Mouse (Mus musculus): ENCODE data around the gene Sipa1l1.

Sipa1l1 gene

DNA sequence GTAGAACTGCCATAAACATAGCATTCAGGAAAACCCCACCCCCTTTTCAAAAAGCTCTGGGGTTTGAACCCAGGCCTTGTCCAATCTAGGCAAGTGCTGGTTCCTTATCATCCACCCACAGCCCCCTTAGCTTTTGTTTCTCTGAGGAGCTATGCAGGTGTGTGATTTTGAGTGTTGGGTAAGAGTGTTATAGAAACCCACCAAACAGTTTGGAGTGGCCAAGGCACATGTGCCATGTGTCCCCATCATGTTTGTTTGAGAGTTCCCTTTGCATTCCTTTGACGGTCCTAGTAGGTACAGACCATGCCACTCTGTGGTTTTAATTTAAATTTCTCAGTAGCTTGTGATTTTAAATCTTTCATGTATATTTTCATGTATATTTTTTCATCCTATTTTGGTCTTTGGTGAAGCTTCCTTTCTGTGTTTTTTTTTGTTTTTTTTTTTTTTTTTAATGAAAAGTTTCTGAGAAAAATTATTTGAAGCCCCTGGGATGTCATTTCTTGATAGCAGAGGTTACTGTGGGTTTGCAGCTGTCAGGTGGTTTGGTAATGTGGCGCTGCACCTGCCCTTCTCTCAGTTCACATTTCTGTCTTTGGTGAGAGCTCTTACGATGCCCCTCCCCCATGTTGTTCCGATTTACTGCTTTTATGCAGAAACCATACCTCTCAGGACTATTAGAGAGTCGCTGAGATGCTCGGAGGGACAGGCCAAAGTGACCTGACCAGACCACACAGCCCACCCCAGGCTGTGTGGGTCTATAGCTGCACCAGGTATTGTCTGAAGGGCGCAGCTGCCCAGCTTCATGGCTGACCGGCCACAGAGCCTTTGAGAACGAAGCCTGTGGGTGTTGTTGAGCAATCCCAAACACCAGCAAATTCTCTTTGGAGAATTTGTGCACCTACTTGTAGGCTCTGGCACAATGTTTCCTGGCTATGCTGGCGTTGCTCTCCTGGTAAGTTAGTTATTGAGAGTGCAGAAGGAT is 126.1 kb downstream of the Sipa1l1 start:
- no peak for DNase-seq (ENCODE audit: low spot score)

DNA sequence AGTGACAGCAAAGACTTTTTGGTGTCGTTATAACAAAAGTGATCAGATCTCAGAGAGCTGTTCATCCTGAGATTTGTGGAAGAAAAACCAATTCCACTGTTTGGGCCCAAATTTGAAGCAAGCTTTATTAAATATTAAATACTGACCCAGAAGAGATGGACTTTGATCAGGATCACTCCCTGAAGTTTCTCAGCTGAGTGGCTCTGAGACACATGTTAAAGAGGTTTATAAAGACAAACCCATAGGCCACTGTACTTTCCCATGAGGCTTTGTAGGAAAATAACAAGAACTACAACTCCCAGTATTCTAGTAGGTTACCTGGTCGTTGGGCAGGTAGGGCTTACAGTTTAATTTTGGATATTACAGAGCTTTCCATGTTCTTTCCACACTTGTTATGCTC is 127.2 kb downstream of the Sipa1l1 start:
- DNase-seq (ENCODE audit: low spot score) = no peak

DNA sequence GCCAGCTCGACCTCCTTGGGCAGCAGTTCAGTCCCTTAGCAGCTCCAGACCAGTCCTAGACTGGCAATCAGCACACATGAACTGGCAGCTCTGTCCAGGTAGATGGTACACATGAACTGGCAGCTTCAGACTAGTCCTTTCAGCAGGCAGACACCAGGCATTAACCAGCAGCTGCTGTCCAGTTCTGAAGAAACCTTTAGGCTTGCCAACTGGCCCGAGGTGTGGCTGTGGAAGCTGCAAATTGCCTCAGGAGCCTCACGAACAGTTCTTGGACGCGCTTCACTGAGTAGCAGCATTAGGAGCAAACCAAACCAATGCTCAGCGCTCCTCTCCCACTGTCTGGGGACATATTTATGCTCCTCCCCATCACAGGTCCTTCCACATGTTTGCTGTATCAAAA is 128.1 kb downstream of the Sipa1l1 start:
- DNase-seq (ENCODE audit: low spot score) = no peak

DNA sequence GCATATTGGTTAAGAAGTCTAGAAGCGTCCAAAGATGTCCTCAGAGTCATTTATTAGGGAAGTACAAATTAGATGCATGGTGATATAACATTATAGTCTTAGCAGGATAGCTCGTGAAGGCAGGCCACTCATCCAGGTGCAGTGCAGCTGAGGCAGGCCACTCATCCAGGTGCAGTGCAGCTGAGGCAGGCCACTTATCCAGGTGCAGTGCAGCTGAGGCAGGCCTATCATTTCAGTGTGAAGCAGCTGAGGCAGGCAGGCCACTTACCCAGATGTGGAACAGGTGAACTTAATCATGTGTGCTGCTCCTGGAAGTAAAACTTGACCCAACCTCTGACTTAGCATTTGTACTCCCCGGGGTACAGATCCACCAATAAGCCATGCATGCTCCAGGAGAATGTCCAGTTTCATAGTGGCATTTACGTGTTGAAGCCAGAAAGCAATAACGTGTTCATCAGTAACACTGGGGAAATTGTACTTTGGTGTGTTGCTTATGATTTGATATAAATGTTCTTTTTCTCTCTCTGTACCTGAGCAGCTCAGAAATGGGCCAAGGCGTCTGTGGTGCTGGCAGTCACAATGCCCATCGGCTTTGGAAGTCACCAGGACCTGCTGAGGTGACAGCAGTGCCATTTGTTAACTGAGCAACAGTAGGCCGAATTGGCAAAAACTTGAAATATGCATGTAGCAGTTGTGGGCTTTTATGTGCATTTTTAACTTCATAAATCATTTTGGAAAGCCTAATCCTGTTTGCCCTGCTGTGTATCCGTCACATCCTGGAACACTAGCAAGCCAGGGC is 129.7 kb downstream of the Sipa1l1 start:
- DNase-seq (ENCODE audit: low spot score) = no peak

DNA sequence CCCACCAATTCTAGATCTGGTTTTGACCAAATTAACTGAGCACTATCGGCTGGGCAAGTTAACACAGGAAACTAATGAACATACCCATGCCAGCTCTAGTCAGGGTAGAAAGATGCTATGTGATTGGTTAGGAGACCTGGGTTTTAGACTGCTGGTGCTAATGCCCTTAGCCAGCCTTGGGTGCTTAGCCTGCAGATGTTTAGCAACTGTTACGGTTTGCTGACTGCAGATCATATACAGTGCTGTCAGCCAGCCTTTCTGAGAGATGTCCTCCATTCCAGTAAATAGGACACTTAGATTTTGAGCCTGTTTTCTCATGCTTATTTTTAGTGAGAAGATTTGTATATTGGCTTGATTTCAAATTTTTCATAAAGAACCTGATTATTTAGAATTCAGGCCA is 135.0 kb downstream of the Sipa1l1 start:
- DNase-seq (ENCODE audit: low spot score) = no peak

DNA sequence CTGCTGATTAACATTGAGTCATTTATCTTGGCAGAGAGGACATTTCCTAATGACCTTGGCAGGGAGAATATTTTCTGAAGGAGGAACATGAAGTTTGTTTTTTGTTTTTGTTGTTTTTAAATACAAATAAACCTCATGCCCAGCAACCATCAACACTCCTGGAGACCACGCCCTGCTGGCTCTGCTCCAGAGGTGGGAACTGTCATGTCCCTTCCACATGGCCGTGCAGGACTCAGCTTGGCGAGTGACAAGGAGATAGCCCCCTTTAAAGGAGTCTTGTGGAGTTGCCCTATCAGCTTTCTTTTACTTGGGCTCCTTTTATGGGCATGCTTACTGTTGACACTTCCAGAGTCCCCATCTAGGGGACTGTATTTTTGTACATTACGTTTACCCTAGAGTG is 136.9 kb downstream of the Sipa1l1 start:
- no peak for DNase-seq (ENCODE audit: low spot score)

DNA sequence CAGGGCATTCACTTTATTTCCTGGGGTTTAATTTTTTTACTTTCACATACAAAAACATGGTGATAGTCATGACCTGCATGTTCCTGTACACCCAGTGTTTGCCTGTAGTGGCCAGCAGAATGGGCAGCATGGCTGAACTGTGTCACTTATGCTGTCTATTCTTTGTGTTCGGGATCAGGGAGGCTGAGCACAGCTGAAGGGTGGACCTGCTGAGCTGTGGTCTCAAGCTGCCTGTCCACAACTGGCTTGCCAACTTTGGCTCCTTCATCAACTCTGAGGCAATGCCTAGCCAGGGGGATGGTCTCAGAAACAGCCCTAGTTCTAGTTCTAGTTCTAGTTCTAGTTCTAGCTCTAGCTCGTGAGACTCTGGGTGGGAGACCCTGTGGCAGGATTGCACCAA is 142.5 kb downstream of the Sipa1l1 start:
- no peak for DNase-seq (ENCODE audit: low spot score)

DNA sequence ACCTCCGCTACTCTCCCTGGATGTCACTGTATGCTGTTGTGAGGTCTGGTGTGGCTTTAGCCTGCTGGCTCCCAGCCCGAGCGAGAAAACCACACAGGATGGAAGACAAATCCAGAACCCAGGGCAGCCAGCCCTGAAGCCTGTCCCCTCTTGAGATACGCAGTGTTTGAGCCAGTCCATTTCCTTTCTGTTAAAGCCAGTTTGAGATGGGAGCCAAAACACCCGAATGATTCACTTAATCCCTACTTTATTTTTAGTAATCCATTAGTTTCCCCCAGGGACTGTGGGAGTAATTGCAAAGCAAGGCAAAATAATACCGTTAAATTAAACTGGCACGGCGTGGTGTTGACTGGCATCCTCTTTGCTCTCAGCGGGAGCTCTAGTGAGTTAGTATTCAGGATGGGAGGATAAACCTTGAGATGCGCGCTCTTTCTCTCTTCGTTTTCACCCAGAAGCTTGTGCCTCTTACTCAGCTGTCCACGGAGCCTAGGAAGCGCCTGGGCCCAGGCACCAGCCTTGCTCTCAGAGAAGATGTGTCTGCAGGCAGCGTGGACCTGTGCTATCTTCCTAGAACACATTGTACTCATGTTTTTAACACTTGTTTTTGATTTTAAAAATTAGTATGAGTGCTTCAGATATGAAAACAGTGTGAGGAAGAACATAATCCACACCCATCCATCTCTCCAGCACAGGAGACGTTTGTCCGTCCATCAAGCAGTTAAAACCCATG is 143.1 kb downstream of the Sipa1l1 start:
- no peak for DNase-seq (ENCODE audit: low spot score)

DNA sequence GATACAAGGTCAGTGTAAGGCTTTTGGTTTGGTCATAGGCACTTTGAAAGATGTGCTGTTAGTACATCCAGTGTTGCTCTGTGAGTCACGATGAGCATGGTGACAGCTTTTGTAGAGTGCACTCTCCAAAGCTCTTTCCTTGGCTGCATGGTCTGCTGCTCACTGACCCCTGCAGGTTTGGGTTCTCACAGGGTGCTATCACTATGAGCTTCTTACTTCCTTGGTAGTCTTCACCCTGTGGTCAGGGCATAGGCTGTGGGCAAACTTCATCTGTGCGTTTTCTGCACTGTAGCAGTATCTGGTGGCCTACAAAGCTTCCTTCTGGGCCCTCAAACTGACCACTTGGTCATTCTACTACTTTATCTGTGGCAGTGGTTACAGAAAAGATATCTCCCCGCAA is 144.0 kb downstream of the Sipa1l1 start:
- no peak for DNase-seq (ENCODE audit: low spot score)

DNA sequence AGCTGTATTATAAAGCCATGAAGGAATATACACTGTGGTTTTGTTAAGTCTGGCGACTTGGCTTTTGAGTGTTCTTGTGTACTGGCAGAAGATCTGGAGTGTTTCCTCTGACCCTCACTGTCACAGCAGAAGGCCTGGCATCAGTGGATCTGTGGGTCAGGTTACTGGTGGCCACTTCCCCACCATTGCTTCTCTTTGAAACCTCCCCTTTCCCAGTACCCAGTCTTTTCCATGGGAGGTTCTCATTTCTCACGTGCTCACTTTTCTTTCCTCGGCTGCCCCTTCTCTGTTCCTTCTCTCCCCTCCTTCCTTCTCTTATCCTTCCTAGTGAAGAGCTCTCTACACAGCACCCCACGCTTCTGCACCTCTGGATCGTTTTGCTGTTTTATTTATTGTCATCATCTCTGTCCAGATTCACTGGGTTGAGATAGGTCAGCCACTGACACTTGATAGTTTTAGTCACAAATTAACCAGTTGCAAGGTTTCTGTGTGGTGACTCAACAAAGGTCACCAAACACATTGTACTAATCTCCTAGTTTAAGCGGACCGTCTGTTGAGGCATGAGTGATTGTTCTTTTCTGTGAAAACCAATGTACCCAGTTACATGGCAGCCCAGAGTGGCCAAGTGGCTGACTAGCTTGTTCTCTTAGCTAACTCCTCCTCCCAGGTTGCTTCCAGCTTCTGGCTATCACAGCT is 150.5 kb downstream of the Sipa1l1 start:
- DNase-seq (ENCODE audit: low spot score) = no peak

DNA sequence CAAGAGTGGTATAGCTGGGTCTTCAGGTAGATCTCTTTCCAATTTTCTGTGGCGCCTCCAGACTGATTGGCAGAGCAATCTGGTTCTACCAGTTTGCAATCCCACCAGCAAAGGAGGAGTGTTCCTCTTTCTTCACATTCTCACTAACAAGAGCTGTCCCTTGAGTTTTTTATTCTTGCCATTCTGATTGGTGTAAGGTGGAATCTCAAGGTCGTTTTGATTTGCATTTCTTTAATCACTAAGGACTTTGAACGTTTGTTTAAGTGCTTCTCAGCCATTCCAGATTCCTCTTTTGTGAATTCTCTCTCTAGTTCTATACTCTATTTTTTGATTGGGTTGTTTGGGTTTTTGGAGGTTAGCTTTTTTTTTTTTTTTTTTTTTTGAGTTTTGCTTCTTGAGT is 151.1 kb downstream of the Sipa1l1 start:
- DNase-seq (ENCODE audit: low spot score) = no peak

DNA sequence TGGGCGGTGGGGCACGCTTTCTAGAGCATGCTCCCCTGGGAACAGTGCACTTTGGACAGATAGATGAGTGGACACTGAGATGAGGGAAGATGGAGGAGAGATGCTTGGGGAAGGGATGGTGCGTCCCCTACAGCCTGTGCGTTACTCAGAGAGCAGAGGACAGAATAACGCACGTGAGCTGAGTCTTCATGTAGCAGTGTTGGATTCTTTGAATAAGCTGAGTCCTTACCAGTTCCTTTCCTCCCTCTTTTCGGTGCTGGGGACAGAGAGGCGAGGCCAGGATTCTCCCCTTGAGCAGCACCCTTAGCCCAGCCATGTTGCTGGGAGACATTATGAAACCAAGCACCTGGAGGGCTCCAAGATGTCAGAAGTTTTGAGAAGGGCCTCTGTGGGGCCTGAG is 152.3 kb downstream of the Sipa1l1 start:
- DNase-seq (ENCODE audit: low spot score) = no peak

DNA sequence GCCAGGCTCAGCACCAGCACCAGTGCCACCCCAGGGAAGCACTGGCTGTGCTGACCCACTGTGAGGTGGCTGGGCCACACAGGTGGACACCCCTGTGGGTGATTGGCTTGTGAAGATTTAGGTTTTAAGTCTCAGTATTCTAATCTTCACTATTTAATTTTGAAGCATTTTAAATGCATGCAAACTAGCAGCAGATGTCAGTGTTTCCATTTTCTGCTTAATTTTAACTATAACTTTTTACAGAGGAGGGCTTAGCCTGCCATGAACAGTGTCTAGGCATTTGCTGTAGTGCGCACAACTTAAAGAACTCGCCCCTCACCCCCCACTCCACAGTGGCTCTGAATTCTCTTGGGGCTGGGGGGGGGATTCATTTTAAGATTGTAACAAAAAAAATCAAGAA is 152.7 kb downstream of the Sipa1l1 start:
- DNase-seq (ENCODE audit: low spot score) = no peak

DNA sequence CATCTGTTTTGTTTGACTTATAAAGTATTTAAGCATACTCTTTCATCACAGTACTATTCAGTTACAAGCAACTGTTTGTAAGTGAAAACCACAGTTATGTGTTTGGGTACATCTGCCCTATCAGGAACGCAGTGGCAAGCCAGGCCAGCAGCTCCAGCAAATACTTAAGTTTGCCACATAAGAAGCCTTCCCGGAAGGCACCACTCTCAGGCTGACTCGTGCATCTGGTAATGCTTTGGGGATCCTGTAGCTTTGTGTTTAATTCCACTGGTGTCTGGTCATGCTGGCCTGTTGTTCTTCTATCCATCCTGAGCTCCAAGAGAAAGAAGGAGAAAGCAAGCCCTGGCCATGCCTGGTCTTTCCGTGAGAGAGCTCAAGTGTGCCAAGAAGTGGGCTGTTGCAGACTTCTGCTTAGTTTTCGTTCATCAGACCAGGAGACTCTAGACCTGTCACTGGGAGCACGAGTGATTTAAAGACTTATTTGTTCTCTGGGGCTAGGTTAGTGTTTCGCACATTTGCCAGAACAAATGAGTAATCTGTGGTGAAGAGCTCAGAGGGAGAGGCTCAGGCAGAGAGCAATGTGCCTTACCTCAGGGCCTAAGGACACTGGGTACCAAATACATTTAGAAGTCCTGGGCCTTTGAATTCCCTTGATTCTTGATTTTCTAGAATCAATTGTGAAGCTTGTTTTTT is 153.8 kb downstream of the Sipa1l1 start:
- DNase-seq (ENCODE audit: low spot score) = no peak

DNA sequence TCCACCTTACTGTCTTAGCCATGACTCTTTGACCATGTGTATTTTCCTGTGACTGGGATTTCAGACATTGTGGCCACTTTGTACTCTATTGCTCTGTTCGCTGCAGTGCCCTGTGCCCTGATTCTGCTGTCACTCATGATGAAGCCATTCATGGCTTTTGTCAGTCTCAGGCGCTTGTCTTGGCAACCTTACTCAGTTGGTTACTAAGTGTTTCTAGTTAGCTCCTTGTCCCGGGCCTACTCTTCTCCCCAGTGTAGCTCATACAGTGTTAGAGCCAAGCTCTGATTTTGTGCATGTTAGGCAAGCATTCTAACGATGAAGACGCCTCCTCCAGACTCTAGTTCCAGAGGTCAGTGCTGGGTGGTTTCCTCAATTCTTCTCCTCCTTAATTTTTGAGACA is 155.5 kb downstream of the Sipa1l1 start:
- no peak for DNase-seq (ENCODE audit: low spot score)

DNA sequence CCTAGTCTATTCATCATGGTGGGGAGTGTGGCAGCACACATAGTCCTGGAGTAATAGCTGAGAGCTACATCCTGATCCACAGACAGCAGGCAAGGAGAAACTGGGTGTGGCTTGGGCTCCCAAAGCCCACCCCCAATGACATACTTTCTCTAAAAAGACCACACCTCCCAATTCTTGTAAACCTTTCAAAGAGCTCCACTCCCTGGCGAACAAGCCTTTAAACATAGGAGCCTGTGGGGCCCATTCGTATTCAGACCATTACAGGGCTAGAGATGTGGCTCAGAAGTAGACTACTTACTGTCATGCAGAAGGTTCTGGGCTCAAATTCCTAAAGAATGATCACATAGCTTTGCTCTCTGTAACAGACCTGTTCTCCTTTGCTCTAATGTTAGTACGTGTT is 156.4 kb downstream of the Sipa1l1 start:
- DNase-seq (ENCODE audit: low spot score) = no peak

DNA sequence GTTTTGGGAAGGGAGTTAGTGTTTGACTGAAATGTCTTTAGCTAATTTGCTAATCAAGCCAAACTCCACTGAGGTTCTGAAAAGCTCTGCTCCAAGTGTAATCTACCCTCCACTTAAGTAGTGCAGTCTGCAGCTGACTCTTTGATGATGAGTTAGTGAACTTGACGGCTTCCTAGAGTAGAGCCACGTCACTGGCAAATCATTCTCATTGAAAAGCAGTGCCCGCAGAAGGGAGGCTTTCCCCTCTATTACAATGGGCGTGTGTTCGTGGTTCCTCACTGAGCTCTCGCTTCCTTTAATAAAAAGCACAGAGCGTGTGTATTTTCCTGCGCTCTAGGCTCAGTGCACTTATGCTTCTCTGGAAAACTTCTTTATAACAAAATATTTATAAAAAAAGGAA is 157.3 kb downstream of the Sipa1l1 start:
- no peak for DNase-seq (ENCODE audit: low spot score)

DNA sequence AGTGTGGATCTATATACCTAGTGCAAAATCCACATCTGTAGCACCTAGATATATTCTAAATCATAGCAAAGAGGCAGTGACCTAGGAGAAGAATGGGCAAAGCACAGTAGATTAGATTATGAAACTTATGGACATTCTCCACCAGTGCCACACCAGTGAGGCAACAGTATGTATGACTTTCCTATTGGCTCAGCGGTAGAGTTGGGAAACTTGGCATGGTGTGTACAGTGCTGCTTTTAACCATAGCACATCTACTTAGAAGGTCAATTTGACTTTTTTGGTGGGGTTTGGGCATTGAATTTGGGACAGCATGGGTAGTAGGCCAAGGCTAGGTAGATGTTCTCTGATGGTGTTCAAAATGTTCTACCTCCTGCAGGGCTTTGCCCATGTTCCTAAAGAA is 159.0 kb downstream of the Sipa1l1 start:
- DNase-seq (ENCODE audit: low spot score) = no peak

DNA sequence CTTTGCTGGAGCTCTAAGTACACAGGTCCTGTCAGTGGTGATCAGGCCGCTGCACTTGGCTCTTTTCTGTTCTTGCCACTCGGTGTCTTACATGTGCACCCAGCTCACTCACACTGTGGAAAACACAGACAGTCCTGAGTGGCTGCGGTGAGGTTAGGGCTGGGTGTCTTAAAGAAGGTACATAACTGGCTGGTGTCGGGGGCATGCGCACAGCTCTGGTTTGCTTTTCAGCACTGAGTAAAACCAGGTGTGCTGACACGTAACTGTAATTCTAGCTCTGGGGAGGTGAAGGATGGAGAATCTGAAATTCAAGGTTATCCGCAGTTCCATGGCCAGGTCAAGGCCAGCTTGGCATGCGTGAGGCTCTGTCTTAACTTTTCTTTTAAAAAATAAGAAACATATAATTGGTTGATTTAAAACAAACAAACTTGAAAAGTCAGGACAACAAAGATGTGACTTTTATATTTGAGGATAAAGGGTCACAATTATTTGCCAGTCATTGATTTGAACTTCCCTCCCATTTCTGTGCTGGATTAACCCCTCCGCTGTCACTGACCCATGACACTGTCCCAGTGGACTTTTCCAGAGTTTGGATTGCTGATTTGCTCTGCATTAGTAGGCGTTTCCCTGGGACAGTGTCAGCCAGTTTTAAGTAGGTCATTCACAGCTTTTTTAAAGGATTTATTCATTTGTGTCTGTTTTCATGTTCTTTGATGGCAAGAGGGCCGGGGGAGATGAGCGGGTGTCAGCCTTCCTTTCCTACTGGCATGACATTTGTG is 163.9 kb downstream of the Sipa1l1 start:
- no peak for DNase-seq (ENCODE audit: low spot score)

DNA sequence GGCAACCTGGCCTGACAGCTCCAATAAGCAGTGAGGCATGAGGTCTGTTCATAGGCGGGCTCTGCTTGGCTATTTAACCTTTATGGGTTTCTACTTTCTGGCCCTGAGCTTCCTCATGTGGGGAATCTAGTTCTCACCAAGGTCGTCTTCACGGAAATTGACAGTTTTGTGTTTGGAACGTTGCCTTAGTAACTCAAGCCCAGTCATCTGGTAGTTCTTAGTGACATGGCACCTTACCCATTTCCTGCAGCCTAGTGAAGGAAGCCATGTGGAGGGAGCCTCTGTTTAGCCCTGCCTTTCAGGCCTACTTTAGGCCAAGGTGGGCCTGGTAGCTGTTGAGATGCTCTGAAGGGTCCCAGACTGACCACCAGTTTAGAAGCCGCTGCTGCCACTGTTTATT is 164.9 kb downstream of the Sipa1l1 start:
- DNase-seq (ENCODE audit: low spot score) = no peak

DNA sequence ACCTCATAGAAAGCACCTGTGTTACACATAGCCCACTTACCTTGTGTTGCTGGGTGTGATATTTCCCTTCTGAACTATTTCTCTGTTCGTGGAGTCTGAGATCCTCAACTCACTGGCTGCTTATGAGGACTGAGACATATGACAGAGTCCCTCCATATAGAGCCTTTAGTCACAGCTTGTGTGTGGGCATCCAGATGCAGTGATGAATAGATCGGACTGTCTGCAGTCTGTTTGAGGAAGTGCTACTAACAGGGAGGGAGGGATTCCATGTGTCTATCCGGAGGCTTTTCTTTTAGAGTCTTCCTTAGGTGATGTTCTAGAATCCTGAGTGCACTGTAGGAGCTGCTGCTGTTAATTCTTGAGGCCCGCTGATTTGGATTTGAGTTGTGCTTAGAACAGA is 165.4 kb downstream of the Sipa1l1 start:
- no peak for DNase-seq (ENCODE audit: low spot score)

Data from urinary bladder, postnatal 25 days (tissue).